Mouse (Mus musculus): Measurements from ENCODE around the gene Kazn.

GRCm38 (mm10) chr4:142176732-142177131 is 62.5 kb downstream of the Kazn start:
- TF ChIP-seq CTCF (IDR thresholded peaks at IDR 0.05; ENCODE audit: low read depth): no peak
- TF ChIP-seq EP300 (IDR thresholded peaks at IDR 0.05; ENCODE audit: low read depth): no peak

Data from liver, postnatal 0 days (tissue).